Mouse (Mus musculus): ENCODE results near the gene Bcor. TPM values are rescaled to one million over a fixed set of nuclear protein-coding genes. Genes with fewer than 3 reads are reported as not detected.

Gene Bcor
- polyA plus RNA-seq, 1 experiment = 13.6 TPM

- WGBS = 52% methylated on average over 11 of the region's 11 CpGs
- no peak overlapping the region for H3K27ac ChIP-seq (ENCODE audit: control insufficient read depth, insufficient read depth, low read depth, low read length, poor library complexity)
- no peaks in the 10 kb centered on the region for H3K4me1 ChIP-seq (ENCODE audit: control insufficient read depth, insufficient read depth, low read length)
- TF ChIP-seq POLR2A (IDR thresholded peaks at IDR 0.05; ENCODE audit: borderline replicate concordance, control insufficient read depth, low read depth, low read length) (no peak), CTCF (IDR thresholded peaks at IDR 0.05; ENCODE audit: control insufficient read depth, insufficient read depth, low read length) (no peak)
- H3K4me3 ChIP-seq (replicated peaks; ENCODE audit: control insufficient read depth, low read depth, low read length) = no peak overlapping the region
Observed at GRCm38 (mm10) chrX:12164591-12165529, 4.7 kb upstream of the Bcor start.

GRCm38 (mm10) chrX:12159534-12159881, 647 bp downstream of the Bcor start:
- TF ChIP-seq CTCF (IDR thresholded peaks at IDR 0.05; ENCODE audit: control insufficient read depth, insufficient read depth, low read length) = no peak
- no peak for TF ChIP-seq POLR2A (IDR thresholded peaks at IDR 0.05; ENCODE audit: borderline replicate concordance, control insufficient read depth, low read depth, low read length)
- Histone ChIP-seq H3K27ac (ENCODE audit: control insufficient read depth, insufficient read depth, low read depth, low read length, poor library complexity) (peak overlapping the region; percentile 83), H3K4me1 (ENCODE audit: control insufficient read depth, insufficient read depth, low read length) (no peaks in the 10 kb centered on the region), H3K4me3 (replicated peaks; ENCODE audit: control insufficient read depth, low read depth, low read length) (peak overlapping the region; percentile 42)
- 3% methylated on average over 17 of the region's 19 CpGs for WGBS

GRCm38 (mm10) chrX:12158821-12159533, 1.2 kb downstream of the Bcor start:
- Histone ChIP-seq H3K27ac (ENCODE audit: control insufficient read depth, insufficient read depth, low read depth, low read length, poor library complexity) (peak overlapping the region; percentile 83), H3K4me3 (replicated peaks; ENCODE audit: control insufficient read depth, low read depth, low read length) (peak overlapping the region; percentile 51), H3K4me1 (ENCODE audit: control insufficient read depth, insufficient read depth, low read length) (no peaks in the 10 kb centered on the region)
- WGBS = 3% methylated on average over 31 of the region's 31 CpGs
- TF ChIP-seq CTCF (IDR thresholded peaks at IDR 0.05; ENCODE audit: control insufficient read depth, insufficient read depth, low read length) (no peak), POLR2A (IDR thresholded peaks at IDR 0.05; ENCODE audit: borderline replicate concordance, control insufficient read depth, low read depth, low read length) (no peak)

GRCm38 (mm10) chrX:12158244-12158820, 1.8 kb downstream of the Bcor start:
- no peaks in the 10 kb centered on the region for H3K4me1 ChIP-seq (ENCODE audit: control insufficient read depth, insufficient read depth, low read length)
- 3% methylated on average over 44 of the region's 44 CpGs for WGBS
- H3K27ac ChIP-seq (ENCODE audit: control insufficient read depth, insufficient read depth, low read depth, low read length, poor library complexity) = peak overlapping the region; percentile 83
- peak overlapping the region; percentile 51 for H3K4me3 ChIP-seq (replicated peaks; ENCODE audit: control insufficient read depth, low read depth, low read length)
- TF ChIP-seq POLR2A (IDR thresholded peaks at IDR 0.05; ENCODE audit: borderline replicate concordance, control insufficient read depth, low read depth, low read length) (no peak), CTCF (IDR thresholded peaks at IDR 0.05; ENCODE audit: control insufficient read depth, insufficient read depth, low read length) (no peak)

GRCm38 (mm10) chrX:12157331-12157930, 2.7 kb downstream of the Bcor start:
- TF ChIP-seq POLR2A (IDR thresholded peaks at IDR 0.05; ENCODE audit: borderline replicate concordance, control insufficient read depth, low read depth, low read length) (no peak), CTCF (IDR thresholded peaks at IDR 0.05; ENCODE audit: control insufficient read depth, insufficient read depth, low read length) (no peak)
- H3K27ac ChIP-seq (ENCODE audit: control insufficient read depth, insufficient read depth, low read depth, low read length, poor library complexity) = no peak overlapping the region
- no peaks in the 10 kb centered on the region for H3K4me1 ChIP-seq (ENCODE audit: control insufficient read depth, insufficient read depth, low read length)
- H3K4me3 ChIP-seq (replicated peaks; ENCODE audit: control insufficient read depth, low read depth, low read length) = no peak overlapping the region
- WGBS = 9% methylated on average over 25 of the region's 25 CpGs

- Histone ChIP-seq H3K4me1 (ENCODE audit: control insufficient read depth, insufficient read depth, low read length) (no peaks in the 10 kb centered on the region; the same call in 1 of the 2 replicates), H3K4me3 (replicated peaks; ENCODE audit: control insufficient read depth, low read depth, low read length) (peak overlapping the region; percentile 1)
Observed at GRCm38 (mm10) chrX:12155842-12156291, 4.3 kb downstream of the Bcor start.

GRCm38 (mm10) chrX:12155068-12155840, 4.9 kb downstream of the Bcor start:
- TF ChIP-seq POLR2A (IDR thresholded peaks at IDR 0.05; ENCODE audit: borderline replicate concordance, control insufficient read depth, low read depth, low read length) = no peak
- no peak for TF ChIP-seq CTCF (IDR thresholded peaks at IDR 0.05; ENCODE audit: control insufficient read depth, insufficient read depth, low read length)
- Histone ChIP-seq H3K4me3 (replicated peaks; ENCODE audit: control insufficient read depth, low read depth, low read length) (no peak overlapping the region), H3K4me1 (ENCODE audit: control insufficient read depth, insufficient read depth, low read length) (no peaks in the 10 kb centered on the region; the same call in 1 of the 2 replicates), H3K27ac (ENCODE audit: control insufficient read depth, insufficient read depth, low read depth, low read length, poor library complexity) (no peak overlapping the region)
- 12% methylated on average over 30 of the region's 30 CpGs for WGBS

More at GRCm38 (mm10) chrX:12155842-12156291, 4.3 kb downstream of the Bcor start:
- peak overlapping the region; percentile 27; the same call in 1 of the 2 replicates for H3K27ac ChIP-seq (ENCODE audit: control insufficient read depth, insufficient read depth, low read depth, low read length, poor library complexity)
- TF ChIP-seq POLR2A (IDR thresholded peaks at IDR 0.05; ENCODE audit: borderline replicate concordance, control insufficient read depth, low read depth, low read length) (no peak), CTCF (IDR thresholded peaks at IDR 0.05; ENCODE audit: control insufficient read depth, insufficient read depth, low read length) (no peak)
- WGBS = 4% methylated on average over 30 of the region's 30 CpGs

All from bone marrow, adult 2 months (tissue).